Mouse (Mus musculus) liver, embryonic 13.5 days (tissue): Measurements from ENCODE around the gene Rpp25l. TPM values are rescaled to one million over a fixed set of nuclear protein-coding genes. Genes with fewer than 3 reads are reported as not detected.

Experiments
- ATAC-seq: fragments of 200-750 bp; cut with Nextera tagmentation; 2 replicates; pipeline ENCODE4 v1.8.0; 2017; ENCODE audit warnings: low read depth, mild to moderate bottlenecking, moderate number of reproducible peaks, moderate library complexity
- DNase-seq: peaks from one replicate; pipeline ENCODE4 v3.0.0; 2022
- H3K27ac ChIP-seq: fragments of 300-500 bp; sonication (generic); 2 replicates; pipeline ENCODE4 v1.5.1; 2015; ENCODE audit warnings: moderate library complexity, mild to moderate bottlenecking, inconsistent platforms
- H3K27me3 ChIP-seq: fragments of 300-500 bp; sonication (generic); 2 replicates; pipeline ENCODE4 v1.6.1; 2015; ENCODE audit warnings: mild to moderate bottlenecking, inconsistent platforms
- H3K36me3 ChIP-seq: fragments of 300-500 bp; sonication (generic); 2 replicates; pipeline ENCODE4 v1.6.1; 2015; ENCODE audit warnings: mild to moderate bottlenecking, inconsistent platforms
- H3K4me1 ChIP-seq: fragments of 300-500 bp; sonication (generic); replicated peaks from 2 replicates; pipeline ENCODE4 v1.6.1; 2015; ENCODE audit warnings: inconsistent platforms
- H3K4me2 ChIP-seq: fragments of 300-500 bp; sonication (generic); 2 replicates; pipeline ENCODE4 v1.6.1; 2015; ENCODE audit warnings: inconsistent platforms, mild to moderate bottlenecking, moderate library complexity
- H3K4me3 ChIP-seq: fragments of 300-500 bp; sonication (generic); replicated peaks from 2 replicates; pipeline ENCODE4 v1.5.1; 2015; ENCODE audit warnings: mild to moderate bottlenecking, inconsistent platforms
- H3K9ac ChIP-seq: fragments of 300-500 bp; sonication (generic); 2 replicates; pipeline ENCODE4 v1.6.1; 2015; ENCODE audit warnings: mild to moderate bottlenecking, inconsistent platforms
- H3K9me3 ChIP-seq: fragments of 300-500 bp; sonication (generic); replicated peaks from 2 replicates; pipeline ENCODE4 v1.6.1; 2016; ENCODE audit warnings: inconsistent platforms
- WGBS: fragments of 180-500 bp; shearing (Covaris S2); methylation state at CpG from one replicate; pipeline ENCODE4 v1.1.7; 2015; ENCODE audit not compliant: insufficient replicate concordance; 5-methylcytosine and 5-hydroxymethylcytosine counted together
- polyA plus RNA-seq: library from polyadenylated mRNA; unstranded; fragments of >200 nt; fragmentation: Nextera tagmentation; extraction: Ambion mirVana; gene quantifications from 2 replicates; pipeline ENCODE4 v1.2.1, GENCODE M21; 2015

Gene Rpp25l
- polyA plus RNA-seq, 1 experiment from 2014 or later, result 38.6 TPM

GRCm38 (mm10) chr4:41756440-41756839 lies 43.1 kb upstream of the Rpp25l start:
- peaks cover 19% of the 10 kb centered on the region; the same call in 1 of the 2 replicates for H3K36me3 ChIP-seq
- 69% methylated on average over 8 of the region's 8 CpGs for WGBS
- DNase-seq, result no peak
- no peak overlapping the region for H3K27ac ChIP-seq
- no peaks in the 10 kb centered on the region for H3K27me3 ChIP-seq
- peak overlapping the region; percentile 78 for H3K4me3 ChIP-seq
- ATAC-seq, result no peak
- peak overlapping the region; percentile 83 for H3K9ac ChIP-seq
- H3K4me1 ChIP-seq, result peaks cover 42% of the 10 kb centered on the region
- H3K9me3 ChIP-seq, result no peaks in the 10 kb centered on the region
- H3K4me2 ChIP-seq, result peak overlapping the region; percentile 92

GRCm38 (mm10) chr4:41755338-41756305 lies 42.3 kb upstream of the Rpp25l start, which contains the start of gene Sigmar1:
TSS of gene Sigmar1 (minus strand) at chr4:41756157.
- Histone ChIP-seq H3K4me2 (peak within 1 kb of the TSS; percentile 92), H3K4me1 (peaks cover 34% of the 10 kb centered on the region), H3K27me3 (0 out of 2 replicates have a peak, but pooled peaks cover under 1% of the 10 kb centered on the region), H3K9me3 (no peaks in the 10 kb centered on the region), H3K4me3 (peak within 1 kb of the TSS; percentile 78), H3K9ac (peak within 1 kb of the TSS; percentile 83), H3K36me3 (peaks cover 19% of the 10 kb centered on the region; the same call in 1 of the 2 replicates), H3K27ac (peak within 1 kb of the TSS; percentile 88)
- DNase-seq (peak; percentile 86), ATAC-seq (peak; percentile 81)
- under 1% methylated on average over 57 of the region's 57 CpGs for WGBS

- ATAC-seq, result peak; percentile 71
- Histone ChIP-seq H3K4me1 (peaks cover 26% of the 10 kb centered on the region), H3K27me3 (0 out of 2 replicates have a peak, but pooled peaks cover 3% of the 10 kb centered on the region), H3K9ac (peak within 1 kb of the TSS; percentile 83), H3K4me3 (peak within 1 kb of the TSS; percentile 78), H3K4me2 (peak within 1 kb of the TSS; percentile 92), H3K36me3 (peaks cover 19% of the 10 kb centered on the region; the same call in 1 of the 2 replicates), H3K27ac (peak within 1 kb of the TSS; percentile 88), H3K9me3 (no peaks in the 10 kb centered on the region)
- DNase-seq, result no peak
- 16% methylated on average over 14 of the region's 14 CpGs for WGBS
Measured at GRCm38 (mm10) chr4:41754797-41755337, 41.5 kb upstream of the Rpp25l start, which contains the start of gene Galt. TSS of gene Galt (plus strand) at chr4:41755228.

GRCm38 (mm10) chr4:41745021-41745420 lies 31.7 kb upstream of the Rpp25l start:
- ATAC-seq (no peak), DNase-seq (no peak)
- Histone ChIP-seq H3K27me3 (no peaks in the 10 kb centered on the region), H3K4me1 (peaks cover 18% of the 10 kb centered on the region), H3K9me3 (peaks cover 6% of the 10 kb centered on the region; the same call in 1 of the 2 replicates), H3K27ac (no peak overlapping the region), H3K4me3 (no peak overlapping the region), H3K9ac (no peak overlapping the region), H3K36me3 (no peaks in the 10 kb centered on the region), H3K4me2 (no peak overlapping the region)
- WGBS, result 58% methylated on average over 1 of the region's 1 CpGs

GRCm38 (mm10) chr4:41744131-41744530 lies 30.8 kb upstream of the Rpp25l start:
- no peak for ATAC-seq
- H3K27ac ChIP-seq, result no peak overlapping the region
- H3K9ac ChIP-seq, result no peak overlapping the region
- H3K36me3 ChIP-seq, result peaks cover 3% of the 10 kb centered on the region
- no peak for DNase-seq
- H3K4me2 ChIP-seq, result no peak overlapping the region
- peaks cover 25% of the 10 kb centered on the region for H3K4me1 ChIP-seq
- peaks cover 6% of the 10 kb centered on the region; the same call in 1 of the 2 replicates for H3K9me3 ChIP-seq
- H3K4me3 ChIP-seq, result no peak overlapping the region
- 48% methylated on average over 2 of the region's 2 CpGs for WGBS
- H3K27me3 ChIP-seq, result no peaks in the 10 kb centered on the region

- H3K4me1 ChIP-seq, result peaks cover 25% of the 10 kb centered on the region
- H3K27me3 ChIP-seq, result no peaks in the 10 kb centered on the region
- ATAC-seq (peak; percentile 94), DNase-seq (peak; percentile 90)
- under 1% methylated on average over 27 of the region's 27 CpGs for WGBS
- H3K4me2 ChIP-seq, result peak overlapping the region; percentile 97
- H3K9me3 ChIP-seq, result peaks cover 4% of the 10 kb centered on the region; the same call in 1 of the 2 replicates
- H3K4me3 ChIP-seq, result peak overlapping the region; percentile 72
- peak overlapping the region; percentile 77 for H3K9ac ChIP-seq
- H3K36me3 ChIP-seq, result peaks cover 13% of the 10 kb centered on the region
- peak overlapping the region; percentile 72 for H3K27ac ChIP-seq
Measured at GRCm38 (mm10) chr4:41741158-41741560, 27.8 kb upstream of the Rpp25l start.

GRCm38 (mm10) chr4:41740380-41741157 lies 27.2 kb upstream of the Rpp25l start:
- peak overlapping the region; percentile 97 for H3K4me2 ChIP-seq
- H3K9ac ChIP-seq, result peak overlapping the region; percentile 77
- no peak for DNase-seq
- peak overlapping the region; percentile 72 for H3K27ac ChIP-seq
- peaks cover 25% of the 10 kb centered on the region for H3K4me1 ChIP-seq
- under 1% methylated on average over 48 of the region's 48 CpGs for WGBS
- peak; percentile 84 for ATAC-seq
- no peaks in the 10 kb centered on the region for H3K9me3 ChIP-seq
- peak overlapping the region; percentile 72 for H3K4me3 ChIP-seq
- H3K27me3 ChIP-seq, result no peaks in the 10 kb centered on the region
- peaks cover 13% of the 10 kb centered on the region for H3K36me3 ChIP-seq

- peaks cover 13% of the 10 kb centered on the region for H3K36me3 ChIP-seq
- H3K4me2 ChIP-seq, result peak overlapping the region; percentile 97; the same call in 1 of the 2 replicates
Measured at GRCm38 (mm10) chr4:41739260-41739659, 25.9 kb upstream of the Rpp25l start.

GRCm38 (mm10) chr4:41738256-41738603 lies 24.9 kb upstream of the Rpp25l start:
- no peaks in the 10 kb centered on the region for H3K9me3 ChIP-seq
- H3K4me3 ChIP-seq, result no peak overlapping the region
- H3K4me1 ChIP-seq, result peaks cover 25% of the 10 kb centered on the region
- peaks cover 12% of the 10 kb centered on the region for H3K27me3 ChIP-seq
- H3K27ac ChIP-seq, result no peak overlapping the region
- 58% methylated on average over 1 of the region's 1 CpGs for WGBS
- no peak overlapping the region for H3K4me2 ChIP-seq
- no peak overlapping the region for H3K9ac ChIP-seq
- ATAC-seq (no peak), DNase-seq (no peak)
- H3K36me3 ChIP-seq, result peaks cover 13% of the 10 kb centered on the region

More at GRCm38 (mm10) chr4:41739260-41739659, 25.9 kb upstream of the Rpp25l start:
- no peak for ATAC-seq
- H3K9me3 ChIP-seq, result no peaks in the 10 kb centered on the region
- H3K4me1 ChIP-seq, result peaks cover 25% of the 10 kb centered on the region
- H3K27ac ChIP-seq, result no peak overlapping the region
- H3K4me3 ChIP-seq, result no peak overlapping the region; the same call in 1 of the 2 replicates
- no peak overlapping the region for H3K9ac ChIP-seq
- 85% methylated on average over 13 of the region's 13 CpGs for WGBS
- peaks cover 3% of the 10 kb centered on the region for H3K27me3 ChIP-seq
- no peak for DNase-seq

- Histone ChIP-seq H3K27ac (no peak overlapping the region), H3K36me3 (peaks cover 13% of the 10 kb centered on the region), H3K27me3 (peaks cover 17% of the 10 kb centered on the region), H3K4me1 (peaks cover 25% of the 10 kb centered on the region), H3K4me3 (no peak overlapping the region), H3K9me3 (no peaks in the 10 kb centered on the region), H3K9ac (no peak overlapping the region), H3K4me2 (no peak overlapping the region)
- DNase-seq (no peak), ATAC-seq (no peak)
- 33% methylated on average over 8 of the region's 8 CpGs for WGBS
Measured at GRCm38 (mm10) chr4:41737602-41738255, 24.4 kb upstream of the Rpp25l start.
